Mouse (Mus musculus) cerebellum, postnatal 25 days (tissue): ENCODE measurements around the gene Gm6465.
"Not testable (repeated sequence)": the region's sequence is repeated elsewhere in the genome, so short reads cannot be mapped to it uniquely, and the experiment has no call there.

ENCODE experiments used
- DNase-seq, 2 experiments: peaks; one replicate each; pipeline ENCODE4 v3.0.0; 2021; ENCODE audit warnings: mixed read lengths in 2 of 2

The Gm6465 gene

GRCm38 (mm10) chr5:11845239-11845638, at the start of gene Gm6465:
Gm6465 (plus strand) TSS chr5:11845539.
- not testable (repeated sequence) for DNase-seq

- not testable (repeated sequence) for DNase-seq
Observed at GRCm38 (mm10) chr5:11845824-11846223, 485 bp downstream of the Gm6465 start.

- not testable (repeated sequence) for DNase-seq
Observed at GRCm38 (mm10) chr5:11857909-11858308, 12.6 kb downstream of the Gm6465 start.
